Mouse (Mus musculus) hindbrain, embryonic 11.5 days (tissue): ENCODE data around the gene Zfp708. TPM values are rescaled to one million over a fixed set of nuclear protein-coding genes. Genes with fewer than 3 reads are reported as not detected.
A peak's percentile ranks its signal among the peaks of the same experiment; 100 is the strongest.

Experiments used
- ATAC-seq: fragments of 200-750 bp; cut with Nextera tagmentation; 2 replicates; pipeline ENCODE4 v1.8.0; 2017; ENCODE audit warnings: mild to moderate bottlenecking, moderate TSS enrichment, moderate library complexity; ENCODE audit not compliant: low FRiP score
- DNase-seq: peaks from one replicate; pipeline ENCODE4 v3.0.0-alpha.2; 2015; ENCODE audit warnings: low spot score
- H3K27ac ChIP-seq: fragments of 300-500 bp; sonication (generic); 2 replicates; pipeline ENCODE4 v1.5.1; 2014; ENCODE audit warnings: mild to moderate bottlenecking, low read depth, low read length
- H3K27me3 ChIP-seq: fragments of 300-500 bp; sonication (generic); 2 replicates; pipeline ENCODE4 v1.6.1; 2014; ENCODE audit warnings: mild to moderate bottlenecking, low read length, moderate library complexity, mixed read lengths; ENCODE audit not compliant: control insufficient read depth, insufficient read depth
- H3K36me3 ChIP-seq: fragments of 300-500 bp; sonication (generic); 2 replicates; pipeline ENCODE4 v1.6.1; 2014; ENCODE audit warnings: mild to moderate bottlenecking, low read length, moderate library complexity, mixed read lengths; ENCODE audit not compliant: control insufficient read depth, insufficient read depth
- H3K4me1 ChIP-seq: fragments of 300-500 bp; sonication (generic); replicated peaks from 2 replicates; pipeline ENCODE4 v1.6.1; 2014; ENCODE audit warnings: low read length, mixed read lengths; ENCODE audit not compliant: control insufficient read depth, insufficient read depth
- H3K4me2 ChIP-seq: fragments of 300-500 bp; sonication (generic); replicated peaks from 2 replicates; pipeline ENCODE4 v1.6.1; 2014; ENCODE audit warnings: mild to moderate bottlenecking, low read depth, low read length
- H3K4me3 ChIP-seq: fragments of 300-500 bp; sonication (generic); 2 replicates; pipeline ENCODE4 v1.5.1; 2014; ENCODE audit warnings: low read depth, low read length
- H3K9ac ChIP-seq: fragments of 300-500 bp; sonication (generic); 2 replicates; pipeline ENCODE4 v1.6.1; 2014; ENCODE audit warnings: low read depth, low read length
- H3K9me3 ChIP-seq: fragments of 300-500 bp; sonication (generic); 2 replicates; pipeline ENCODE4 v1.6.1; 2016; ENCODE audit warnings: low read length; ENCODE audit not compliant: control insufficient read depth
- WGBS: fragments of 180-500 bp; shearing (Covaris S2); extraction: QIAGEN DNeasy Blood & Tissue Kit; methylation state at CpG from one replicate; pipeline ENCODE4 v1.1.7; 2014; 5-methylcytosine and 5-hydroxymethylcytosine counted together
- polyA plus RNA-seq: library from polyadenylated mRNA; unstranded; fragments of >200 nt; fragmentation: Nextera tagmentation; extraction: Ambion mirVana; gene quantifications from 2 replicates; pipeline ENCODE4 v1.2.1, GENCODE M21; 2014

Gene Zfp708
- polyA plus RNA-seq, 1 experiment from 2014 or later = 9.2 TPM

DNA sequence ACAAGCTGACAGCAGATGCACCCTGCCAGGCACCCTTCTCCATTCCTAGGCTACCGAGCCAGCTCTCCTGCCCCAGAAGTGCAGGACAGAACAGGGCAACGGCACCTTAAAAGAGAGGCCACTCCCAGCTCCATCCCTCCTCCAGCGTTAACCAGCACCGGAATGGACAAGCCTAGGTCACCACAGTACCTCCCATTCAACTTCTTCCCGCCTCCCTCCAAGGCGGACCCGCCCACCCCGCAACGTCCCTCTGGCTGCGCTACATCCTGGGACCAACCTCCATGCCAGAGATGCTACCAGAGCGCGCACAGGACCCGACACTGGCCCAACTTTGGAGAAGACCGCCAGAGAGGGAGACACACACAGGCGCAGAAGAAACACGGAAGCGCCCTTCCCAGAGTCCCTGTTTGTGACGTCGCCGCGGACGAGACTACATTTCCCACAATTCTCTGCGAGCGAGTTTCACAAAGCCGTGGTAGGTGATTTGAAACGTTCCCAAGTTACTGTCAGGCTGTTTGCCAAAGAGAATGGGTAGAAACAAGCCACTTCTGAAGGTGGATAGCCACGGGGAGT, 36.9 kb downstream of the Zfp708 start, which contains the start of gene Zfp712:
Gene Zfp712, minus strand, starts transcription at position 385 of the 573 bp plus-strand sequence.
- Histone ChIP-seq H3K9ac (peak within 1 kb of the TSS; percentile 78), H3K4me3 (peak within 1 kb of the TSS; percentile 77), H3K27ac (peak within 1 kb of the TSS; percentile 58; the same call in 1 of the 2 replicates), H3K9me3 (no peaks in the 10 kb centered on the region), H3K4me1 (no peaks in the 10 kb centered on the region), H3K27me3 (no peaks in the 10 kb centered on the region), H3K4me2 (peak within 1 kb of the TSS; percentile 70), H3K36me3 (no peaks in the 10 kb centered on the region)
- under 1% methylated on average over 27 of the region's 27 CpGs for WGBS
- DNase-seq = peak; percentile 94
- ATAC-seq = peak; percentile 96

DNA sequence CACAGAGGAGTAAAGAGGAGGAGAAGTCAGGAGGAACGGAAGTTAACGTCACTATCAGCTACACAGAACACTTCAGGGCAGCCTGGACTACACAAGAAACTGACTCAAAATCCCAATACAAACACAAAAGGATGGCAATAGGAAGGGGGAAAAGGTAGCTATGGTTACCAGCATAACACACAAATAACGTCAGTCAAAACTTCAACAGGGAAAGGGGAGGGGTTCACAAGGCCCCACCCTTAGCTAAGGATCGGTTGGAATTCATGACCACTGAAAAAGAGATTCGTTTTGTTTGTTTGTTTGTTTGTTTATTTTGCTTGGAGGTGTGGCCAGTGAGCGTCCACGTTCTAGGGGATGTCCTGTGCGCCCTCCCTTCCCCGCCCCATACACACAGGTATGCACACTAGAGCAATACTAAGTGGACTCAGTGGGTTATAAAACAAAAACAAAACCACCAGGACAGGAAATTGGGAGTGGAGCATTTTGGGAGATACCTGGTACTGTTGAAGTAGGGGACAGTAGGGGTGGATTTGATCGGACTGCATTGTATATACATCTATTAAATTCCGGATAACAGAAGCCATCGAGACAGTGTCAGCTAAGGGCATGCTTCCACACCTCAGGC, 37.5 kb downstream of the Zfp708 start:
- H3K9me3 ChIP-seq = no peaks in the 10 kb centered on the region
- 6% methylated on average over 12 of the region's 12 CpGs for WGBS
- H3K27me3 ChIP-seq = no peaks in the 10 kb centered on the region
- no peaks in the 10 kb centered on the region for H3K4me1 ChIP-seq
- ATAC-seq (peak; percentile 53), DNase-seq (no peak)
- peak overlapping the region; percentile 70 for H3K4me2 ChIP-seq
- peak overlapping the region; percentile 77 for H3K4me3 ChIP-seq
- no peaks in the 10 kb centered on the region for H3K36me3 ChIP-seq
- peak overlapping the region; percentile 78 for H3K9ac ChIP-seq
- H3K27ac ChIP-seq = peak overlapping the region; percentile 58; the same call in 1 of the 2 replicates

Other genes starting within 250 kb of the Zfp708 start
- 0.66 and 1.5 TPM in 2 replicates for gene Gm10767, start 193.1 kb downstream of the Zfp708 start, polyA plus RNA-seq
- 5.8 TPM in 2 replicates for gene Zfp712, start 36.8 kb downstream of the Zfp708 start, polyA plus RNA-seq
- gene Gm28557, start 10.6 kb upstream of the Zfp708 start, polyA plus RNA-seq = 1.9 and 3.3 TPM in 2 replicates
- gene Rslcan18, start 18.3 kb upstream of the Zfp708 start, polyA plus RNA-seq = 0.14 and 0.26 TPM in 2 replicates
- gene Zfp759, start 23.7 kb upstream of the Zfp708 start, polyA plus RNA-seq = 1.7 and 3.3 TPM in 2 replicates
- 4.5 and 5.4 TPM in 2 replicates for gene Rsl1, start 75.2 kb upstream of the Zfp708 start, polyA plus RNA-seq
- 0.86 and 1.2 TPM in 2 replicates for gene Zfp455, start 96.5 kb upstream of the Zfp708 start, polyA plus RNA-seq
- gene Zfp458, start 180.5 kb upstream of the Zfp708 start, polyA plus RNA-seq = 2.9 and 4.0 TPM in 2 replicates
- gene Zfp457, start 208.5 kb upstream of the Zfp708 start, polyA plus RNA-seq = 0.43 and 0.56 TPM in 2 replicates
- 1.6 and 1.7 TPM in 2 replicates for gene Zfp595, start 234.6 kb upstream of the Zfp708 start, polyA plus RNA-seq